Mouse (Mus musculus) brown adipose tissue, adult 24 weeks (tissue): Measurements from ENCODE around the gene Ubxn6. TPM values are rescaled to one million over a fixed set of nuclear protein-coding genes. Genes with fewer than 3 reads are reported as not detected.

Experiments used
- H3K27ac ChIP-seq: fragments of 200-500 bp; replicated peaks from 2 replicates; pipeline ENCODE4 v1.5.1; 2012; ENCODE audit warnings: low read depth, mild to moderate bottlenecking, low read length
- H3K4me1 ChIP-seq: fragments of 200-500 bp; 2 replicates; pipeline ENCODE4 v1.6.1; 2012; ENCODE audit warnings: low read length, mixed read lengths; ENCODE audit not compliant: control insufficient read depth, insufficient read depth, insufficient read length
- H3K4me3 ChIP-seq: fragments of 200-500 bp; 2 replicates; pipeline ENCODE4 v1.5.1; 2012; ENCODE audit warnings: low read depth, mild to moderate bottlenecking, low read length, moderate library complexity; ENCODE audit not compliant: insufficient read depth
- polyA plus RNA-seq: library from polyadenylated mRNA; stranded (reverse); fragments of >200 nt; gene quantifications from 2 replicates; pipeline ENCODE4 v1.2.4, GENCODE M21; 2012; ENCODE audit not compliant: missing spikeins, insufficient read depth, insufficient read length

Ubxn6 gene
- 41.1 and 69.6 TPM in 2 replicates for polyA plus RNA-seq

DNA sequence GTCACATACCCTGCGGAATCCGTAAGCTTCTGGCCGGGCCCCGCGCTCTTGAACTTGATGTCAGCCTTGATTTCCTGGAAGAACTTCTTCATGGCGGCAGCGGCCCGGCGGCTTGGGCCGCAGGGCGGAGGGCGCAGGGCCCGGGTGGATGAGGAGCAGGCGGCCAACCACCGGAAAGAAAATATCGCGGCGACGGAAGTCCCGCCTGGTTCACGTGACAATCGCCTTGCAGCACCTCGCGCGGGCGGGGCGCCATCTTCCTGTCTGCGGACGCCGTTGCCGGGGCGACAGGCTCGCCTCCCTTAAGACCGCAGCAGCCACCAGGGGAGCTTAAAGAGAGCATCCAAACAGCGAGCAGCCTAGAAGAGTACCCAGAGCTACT lies at the start of gene Ubxn6:
Ubxn6 (minus strand) TSS at position 202 of the 382 bp plus-strand sequence.
- peak within 1 kb of the TSS; percentile 89 for H3K27ac ChIP-seq
- H3K4me1 ChIP-seq, result peaks cover 3% of the 10 kb centered on the region
- H3K4me3 ChIP-seq, result peak within 1 kb of the TSS; percentile 89

DNA sequence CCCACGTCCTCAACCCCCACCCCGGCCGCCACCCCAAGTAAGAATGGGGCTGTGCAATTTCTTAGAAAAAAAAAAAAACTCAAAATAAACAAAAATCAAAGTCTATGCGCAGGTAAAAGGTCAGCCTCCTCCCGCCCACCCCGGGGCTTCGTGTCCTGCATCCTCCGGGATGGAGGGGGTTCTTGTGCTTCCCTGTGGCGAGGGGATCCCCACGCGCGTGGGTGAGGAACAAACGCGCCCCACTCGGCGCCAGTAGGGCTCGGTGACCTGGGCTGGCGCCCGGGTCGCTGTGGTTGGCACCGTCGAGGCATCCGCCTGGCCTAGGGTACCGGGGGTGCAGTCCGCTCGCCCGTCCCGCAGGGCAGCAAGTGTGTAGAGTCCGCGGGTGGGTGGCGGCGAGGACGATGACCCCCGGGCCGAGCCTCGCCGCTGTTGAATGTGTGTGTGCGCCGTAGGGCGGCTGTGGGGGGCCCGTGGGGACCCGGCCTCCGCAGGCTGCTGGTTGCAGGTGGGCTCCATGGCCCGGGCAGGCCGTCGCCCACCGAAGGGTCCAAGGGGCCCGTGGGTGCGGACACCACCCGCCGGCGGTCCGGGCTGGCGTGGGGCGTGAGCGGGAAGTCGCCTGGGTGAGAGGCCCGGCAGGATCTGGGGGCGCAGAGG lies 49.0 kb upstream of the Ubxn6 start:
- Histone ChIP-seq H3K4me1 (peaks cover 7% of the 10 kb centered on the region; the same call in 1 of the 2 replicates), H3K4me3 (peak overlapping the region; percentile 64), H3K27ac (peak overlapping the region; percentile 69)

DNA sequence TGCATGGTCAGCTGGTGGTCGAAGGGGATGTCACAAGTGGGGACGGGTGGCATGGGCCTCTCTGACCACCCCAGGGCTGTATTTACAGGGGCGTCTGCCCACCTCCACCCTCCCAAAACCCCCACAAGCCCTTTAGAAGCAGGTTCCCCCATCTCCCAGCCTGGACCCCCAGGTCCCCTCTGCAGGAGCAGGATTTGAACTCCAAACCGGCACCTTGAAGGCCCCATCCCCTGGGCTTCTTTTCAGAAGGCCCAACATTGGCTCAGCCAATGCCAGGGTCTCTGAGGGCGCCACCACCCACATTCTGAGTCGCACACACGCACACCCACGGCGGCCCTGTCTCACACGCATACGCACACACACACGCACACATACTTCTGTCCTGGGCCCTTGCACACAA lies 48.3 kb upstream of the Ubxn6 start:
- Histone ChIP-seq H3K4me1 (peaks cover 7% of the 10 kb centered on the region; the same call in 1 of the 2 replicates), H3K4me3 (peak overlapping the region; percentile 64), H3K27ac (no peak overlapping the region)

DNA sequence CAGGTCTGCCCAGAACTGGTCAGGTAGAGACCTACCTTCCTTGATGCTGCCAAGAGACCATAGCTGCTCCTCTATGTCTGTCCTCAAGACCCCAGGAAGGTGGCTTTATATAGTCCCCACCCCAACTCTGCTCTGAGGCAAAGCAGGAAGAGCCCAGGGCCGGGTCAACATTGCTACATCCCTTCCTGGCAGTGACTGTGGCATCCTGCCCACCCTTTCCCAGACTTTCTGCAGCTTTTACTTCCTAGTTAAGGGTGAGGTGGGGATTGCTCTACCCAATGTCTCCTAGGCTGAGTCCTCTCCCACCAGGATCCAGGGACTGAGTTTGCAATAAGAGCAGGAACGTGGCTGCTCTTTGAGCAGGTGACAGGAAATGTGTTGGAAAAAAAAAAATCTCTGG lies 47.0 kb upstream of the Ubxn6 start, which contains the start of gene Lrg1:
Lrg1 (minus strand) TSS at position 176 of the 400 bp plus-strand sequence.
- Histone ChIP-seq H3K4me3 (peak within 1 kb of the TSS; percentile 64), H3K27ac (peak within 1 kb of the TSS; percentile 78)

DNA sequence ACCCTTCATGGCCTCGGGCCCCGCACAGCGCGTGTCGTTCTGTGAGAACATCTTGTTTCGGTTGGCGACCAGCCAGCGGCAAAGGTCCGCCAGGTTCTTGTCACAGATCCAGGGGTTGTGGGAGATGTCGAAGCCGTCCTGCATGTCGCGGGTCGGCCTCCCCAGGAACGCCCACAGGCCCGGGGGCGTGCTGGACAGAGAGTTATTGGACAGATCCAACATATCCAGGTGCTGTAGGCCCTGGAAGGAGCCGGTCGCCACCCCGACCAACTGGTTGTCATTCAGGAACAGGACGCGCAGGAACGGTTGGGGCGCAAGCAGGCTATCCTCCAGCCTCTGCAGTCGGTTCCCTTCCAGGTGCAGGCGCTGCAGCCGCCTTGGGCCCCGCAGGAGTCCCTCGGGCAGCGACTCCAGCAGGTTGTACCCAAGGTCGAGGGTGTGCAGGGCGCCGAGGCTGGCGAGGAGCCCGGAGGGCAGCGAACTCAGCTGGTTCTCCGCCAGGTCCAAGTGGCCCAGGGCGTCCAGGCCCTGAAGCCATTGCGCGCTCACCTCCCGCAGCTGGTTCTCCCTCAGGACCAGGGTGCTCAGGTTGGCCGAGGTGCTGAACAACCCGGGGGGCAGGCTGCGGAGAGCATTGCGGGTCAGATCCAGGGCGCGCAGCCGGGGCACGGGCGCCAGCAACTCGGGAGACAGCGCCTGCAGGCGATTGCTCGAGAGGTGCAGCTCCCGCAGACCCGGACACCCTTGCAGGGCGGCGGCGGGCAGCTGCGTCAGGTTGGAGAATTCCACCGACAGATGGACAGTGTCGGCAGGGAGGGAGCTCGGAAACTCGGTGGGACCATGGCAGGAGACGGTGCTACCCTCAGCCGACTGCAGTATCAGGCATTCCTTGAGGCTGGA lies 45.4 kb upstream of the Ubxn6 start:
- Histone ChIP-seq H3K4me3 (peak overlapping the region; percentile 64), H3K27ac (peak overlapping the region; percentile 78), H3K4me1 (peaks cover 7% of the 10 kb centered on the region; the same call in 1 of the 2 replicates)

More for the DNA sequence above, 47.0 kb upstream of the Ubxn6 start, which contains the start of gene Lrg1:
- peaks cover 7% of the 10 kb centered on the region; the same call in 1 of the 2 replicates for H3K4me1 ChIP-seq

DNA sequence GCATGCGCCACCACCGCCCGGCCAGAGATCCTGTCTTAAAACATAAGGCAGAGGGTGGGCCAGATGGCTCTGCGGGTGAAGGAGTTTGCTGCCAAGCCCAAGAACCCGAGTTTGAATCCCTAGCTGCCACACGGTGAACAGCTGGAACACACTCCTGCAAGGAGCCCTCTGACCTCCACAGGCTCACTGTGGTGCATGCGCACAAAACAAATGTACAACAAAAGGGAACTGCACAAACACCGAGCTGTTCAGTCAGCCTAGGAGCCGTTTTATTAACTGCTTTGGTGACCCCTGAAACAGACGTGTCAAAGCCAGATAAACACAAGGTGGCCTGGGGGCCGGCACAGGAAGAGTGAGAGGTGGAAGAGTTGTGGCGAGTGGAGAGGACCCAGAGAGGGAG lies 44.6 kb upstream of the Ubxn6 start:
- Histone ChIP-seq H3K4me3 (peak overlapping the region; percentile 64), H3K4me1 (peaks cover 7% of the 10 kb centered on the region; the same call in 1 of the 2 replicates), H3K27ac (peak overlapping the region; percentile 32)

DNA sequence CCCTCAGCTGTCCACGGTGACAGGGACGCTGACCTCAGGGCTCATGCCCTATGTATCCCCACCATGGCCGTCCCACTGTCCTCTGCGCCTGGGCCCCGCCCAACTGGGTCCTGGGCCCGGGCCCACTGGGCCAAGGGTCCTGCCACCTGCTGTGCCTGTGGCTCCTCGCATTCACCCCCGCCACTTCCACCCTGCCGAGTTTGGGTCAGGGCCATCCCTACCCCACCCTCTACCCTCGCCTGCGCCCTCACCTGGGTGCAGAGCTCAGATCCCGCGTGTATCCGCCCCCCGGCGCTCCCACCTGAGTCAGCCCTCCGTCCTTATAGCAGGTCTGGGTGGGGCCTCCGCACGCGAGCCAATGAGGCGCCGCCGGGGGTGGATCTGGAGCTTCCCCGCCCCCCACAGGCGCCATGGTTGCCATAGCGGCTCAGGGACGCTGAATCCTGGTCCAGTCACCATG lies 42.5 kb upstream of the Ubxn6 start, which contains the start of gene Plin5:
Plin5 (minus strand) TSS at position 346 of the 460 bp plus-strand sequence.
- Histone ChIP-seq H3K27ac (peak within 1 kb of the TSS; percentile 96), H3K4me1 (peaks cover 4% of the 10 kb centered on the region; the same call in 1 of the 2 replicates), H3K4me3 (peak within 1 kb of the TSS; percentile 78)

DNA sequence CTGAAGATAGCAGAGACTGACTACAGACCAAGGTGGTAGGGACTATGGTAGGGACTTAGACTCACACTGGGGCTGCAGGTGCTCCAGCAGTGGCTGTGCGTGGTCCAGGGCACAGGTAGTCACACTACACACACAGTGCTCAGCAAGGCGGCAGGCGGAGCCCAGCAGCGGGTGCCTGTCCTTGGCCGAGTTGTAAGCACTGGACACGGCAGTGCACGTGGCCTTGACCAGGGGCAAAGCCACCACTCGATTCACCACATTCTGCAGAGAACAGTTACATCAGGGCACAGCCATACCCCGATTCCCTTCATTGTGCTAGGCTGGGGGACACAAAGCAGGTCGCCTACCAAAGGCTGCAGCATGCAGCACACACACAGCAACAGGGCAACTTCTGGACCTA lies 41.4 kb upstream of the Ubxn6 start:
- H3K27ac ChIP-seq, result peak overlapping the region; percentile 96
- H3K4me3 ChIP-seq, result peak overlapping the region; percentile 78
- 0 out of 2 replicates have a peak, but pooled peaks cover 4% of the 10 kb centered on the region for H3K4me1 ChIP-seq

DNA sequence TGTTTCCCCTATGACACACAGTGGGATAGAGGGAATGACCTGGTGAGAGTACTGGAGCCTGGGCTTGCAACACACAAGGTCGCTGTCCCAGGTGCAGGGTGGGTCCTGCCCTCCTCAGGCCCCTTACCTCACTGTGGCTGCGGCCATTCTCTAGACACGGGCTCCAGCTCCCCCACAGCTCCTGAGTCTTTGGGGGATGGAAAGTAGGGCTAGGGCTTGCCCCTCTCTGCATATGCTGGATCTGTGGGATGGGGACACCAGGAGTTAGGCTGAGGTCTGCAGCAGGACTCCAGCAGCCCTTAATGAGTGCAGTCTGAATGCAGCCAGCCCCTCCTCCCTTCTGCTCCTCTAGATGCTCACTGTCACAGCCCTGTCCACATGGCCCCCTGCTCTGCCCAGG lies 37.9 kb upstream of the Ubxn6 start:
- peak overlapping the region; percentile 36 for H3K27ac ChIP-seq
- peak overlapping the region; percentile 4; the same call in 1 of the 2 replicates for H3K4me3 ChIP-seq

DNA sequence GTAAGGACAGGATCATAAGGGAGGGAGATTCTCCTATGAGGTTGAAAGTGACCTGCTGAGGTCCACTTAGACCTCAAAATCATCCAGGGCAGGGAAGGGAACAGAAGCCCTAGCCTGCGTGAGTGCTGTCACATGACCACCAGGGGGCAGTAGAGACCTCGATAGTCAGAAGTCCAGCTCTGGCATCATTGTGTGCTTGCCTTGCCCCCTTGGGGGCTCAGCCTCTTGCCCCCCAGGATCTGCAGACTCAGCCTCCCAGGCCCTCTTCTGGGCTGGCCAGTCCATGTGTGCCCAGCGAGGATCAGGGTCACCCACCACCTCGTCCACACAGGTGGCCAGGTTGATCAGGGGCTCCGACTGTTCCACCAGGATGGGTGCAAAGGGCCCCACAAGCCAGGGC lies 37.0 kb upstream of the Ubxn6 start:
- H3K27ac ChIP-seq, result peak overlapping the region; percentile 91
- no peak overlapping the region for H3K4me3 ChIP-seq
- H3K4me1 ChIP-seq, result no peaks in the 10 kb centered on the region

More for the DNA sequence above, 37.9 kb upstream of the Ubxn6 start:
- no peaks in the 10 kb centered on the region for H3K4me1 ChIP-seq

DNA sequence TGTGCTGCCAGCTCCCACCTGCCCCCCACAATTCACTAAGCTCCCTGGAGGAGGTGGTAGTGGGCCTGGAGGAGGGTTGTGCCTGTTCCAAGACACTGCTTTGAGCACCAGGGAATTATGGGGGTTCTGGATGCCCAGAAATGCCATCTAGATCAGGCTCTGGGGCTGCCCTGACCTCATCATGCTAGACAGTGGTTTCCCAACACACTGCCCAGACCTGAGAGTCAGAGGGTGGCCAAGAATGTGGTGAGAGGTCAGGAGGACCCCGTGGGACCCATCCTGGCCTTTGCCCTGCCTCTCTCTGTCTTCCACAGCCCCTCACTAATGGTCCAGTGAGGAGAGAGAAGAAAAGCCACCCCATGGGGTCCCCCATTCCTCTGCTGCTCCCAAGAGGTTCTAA lies 36.2 kb upstream of the Ubxn6 start:
- Histone ChIP-seq H3K4me3 (no peak overlapping the region), H3K27ac (peak overlapping the region; percentile 91)

DNA sequence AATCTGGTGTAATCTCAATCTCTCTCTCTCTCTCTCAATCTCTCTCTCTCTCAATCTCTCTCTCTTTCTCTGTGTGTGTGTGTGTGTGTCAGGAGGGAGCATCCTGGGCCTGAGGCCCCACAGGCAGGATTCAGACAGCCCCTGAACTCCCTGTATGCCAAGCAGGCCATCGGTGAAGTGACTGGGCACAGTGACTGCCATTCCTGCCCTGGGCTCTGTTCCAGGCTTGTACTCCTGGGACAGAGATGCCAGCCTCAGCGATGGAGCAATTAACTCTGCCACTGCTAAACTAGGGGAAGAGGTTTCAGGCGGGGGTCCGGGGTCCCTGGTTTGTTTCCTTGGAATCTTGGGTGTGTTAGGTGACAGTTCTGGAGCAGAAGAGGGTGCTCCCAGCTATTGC lies 35.7 kb upstream of the Ubxn6 start:
- H3K27ac ChIP-seq, result peak overlapping the region; percentile 98
- no peak overlapping the region for H3K4me3 ChIP-seq
- no peaks in the 10 kb centered on the region for H3K4me1 ChIP-seq

More for the DNA sequence above, 36.2 kb upstream of the Ubxn6 start:
- no peaks in the 10 kb centered on the region for H3K4me1 ChIP-seq

DNA sequence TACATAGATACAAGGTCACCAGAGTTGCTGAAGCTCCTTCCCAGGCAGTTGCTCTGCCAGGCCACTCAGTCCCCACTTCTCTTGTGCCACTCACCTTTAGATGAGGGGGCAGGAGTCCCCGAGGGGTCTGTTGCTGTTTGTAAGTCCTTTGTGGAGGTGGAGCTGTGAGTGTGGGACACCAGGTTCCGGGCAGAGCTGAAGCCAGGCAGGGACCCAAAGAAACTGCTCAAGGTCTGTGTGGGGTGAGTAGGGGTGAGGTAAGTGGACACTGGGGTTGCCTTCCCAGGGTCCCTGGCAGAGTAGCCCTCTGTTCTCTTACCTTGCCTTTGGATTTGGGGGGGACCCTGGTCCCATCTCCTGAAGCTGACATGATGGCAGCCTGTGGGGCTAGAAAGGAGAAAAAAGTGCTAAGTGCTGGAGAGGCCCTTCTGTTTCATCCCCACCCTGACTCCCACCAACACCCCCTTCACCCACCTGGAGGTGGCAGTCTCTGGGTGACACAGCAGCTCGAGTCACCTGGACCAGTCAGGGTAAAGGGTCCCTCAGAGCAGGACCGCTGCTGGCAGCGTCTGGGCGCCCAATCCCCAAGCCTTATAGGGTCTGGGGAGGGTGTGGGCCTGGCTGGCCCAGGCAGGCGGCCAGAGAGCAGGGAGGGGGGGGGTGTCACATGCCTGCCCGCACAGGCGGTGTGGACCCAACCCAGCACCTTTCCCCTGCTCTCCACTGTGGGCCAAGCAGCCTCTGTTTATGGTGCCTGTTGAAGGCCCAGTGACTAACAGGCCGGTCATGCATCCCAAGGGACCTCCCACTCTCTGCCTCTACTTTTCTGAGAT lies 34.6 kb upstream of the Ubxn6 start, which contains the start of gene Plin4:
Plin4 (minus strand) TSS at position 585 of the 833 bp plus-strand sequence.
- Histone ChIP-seq H3K4me3 (peak within 1 kb of the TSS; percentile 55), H3K4me1 (no peaks in the 10 kb centered on the region), H3K27ac (peak within 1 kb of the TSS; percentile 98)

DNA sequence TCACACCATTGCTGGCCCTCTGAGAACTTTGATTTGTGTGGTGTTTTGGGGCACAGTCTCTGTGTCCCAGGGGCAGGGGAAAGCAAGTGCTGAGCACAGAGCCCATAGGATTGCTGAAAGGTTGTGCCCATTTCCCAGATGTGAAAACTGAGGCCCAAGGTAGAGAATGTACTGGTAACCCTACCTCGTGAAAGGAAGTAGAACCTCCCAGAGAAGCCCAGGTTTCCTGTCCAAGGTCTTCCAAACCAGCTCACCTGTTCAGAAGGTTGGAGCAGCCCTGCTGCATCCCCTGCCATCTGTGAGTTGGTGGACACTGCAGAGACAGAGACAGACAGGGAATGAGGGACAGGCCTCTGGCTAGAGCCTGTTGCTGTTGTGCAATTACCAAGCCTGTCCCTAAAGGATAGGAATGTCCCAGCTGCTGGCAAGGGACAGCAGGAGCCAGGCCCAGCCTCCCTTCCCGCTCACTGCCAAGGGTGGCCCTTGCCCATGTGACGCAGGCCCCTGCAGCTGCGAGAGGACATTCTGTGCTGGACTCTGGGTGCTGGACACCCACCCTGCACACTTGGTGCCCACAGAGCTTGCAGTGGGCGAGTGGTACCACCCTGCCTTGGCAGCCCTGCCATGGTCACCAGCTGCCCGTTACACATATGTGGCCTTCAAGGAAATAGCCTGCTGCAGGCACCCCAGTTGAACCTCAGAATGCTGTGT lies 33.7 kb upstream of the Ubxn6 start:
- H3K4me1 ChIP-seq, result no peaks in the 10 kb centered on the region
- H3K4me3 ChIP-seq, result peak overlapping the region; percentile 55
- peak overlapping the region; percentile 98 for H3K27ac ChIP-seq
